Mouse (Mus musculus) midbrain, embryonic 12.5 days (tissue): ENCODE measurements around the gene Rrp7a. TPM values are rescaled to one million over a fixed set of nuclear protein-coding genes. Genes with fewer than 3 reads are reported as not detected.

Experiments used
- ATAC-seq: fragments of 200-750 bp; cut with Nextera tagmentation; 2 replicates; pipeline ENCODE4 v1.8.0; 2017; ENCODE audit warnings: low read depth, moderate TSS enrichment, moderate library complexity; ENCODE audit not compliant: low FRiP score
- H3K27ac ChIP-seq: fragments of 300-500 bp; sonication (generic); replicated peaks from 2 replicates; pipeline ENCODE4 v1.5.1; 2016; ENCODE audit warnings: mild to moderate bottlenecking
- H3K27me3 ChIP-seq: fragments of 300-500 bp; sonication (generic); 2 replicates; pipeline ENCODE4 v1.6.1; 2016; ENCODE audit warnings: mild to moderate bottlenecking
- H3K36me3 ChIP-seq: fragments of 300-500 bp; sonication (generic); 2 replicates; pipeline ENCODE4 v1.6.1; 2016
- H3K4me1 ChIP-seq: fragments of 300-500 bp; sonication (generic); 2 replicates; pipeline ENCODE4 v1.6.1; 2016
- H3K4me2 ChIP-seq: fragments of 300-500 bp; sonication (generic); replicated peaks from 2 replicates; pipeline ENCODE4 v1.6.1; 2016; ENCODE audit warnings: mild to moderate bottlenecking, moderate library complexity
- H3K4me3 ChIP-seq: fragments of 300-500 bp; sonication (generic); 2 replicates; pipeline ENCODE4 v1.5.1; 2016; ENCODE audit warnings: mild to moderate bottlenecking
- H3K9ac ChIP-seq: fragments of 300-500 bp; sonication (generic); replicated peaks from 2 replicates; pipeline ENCODE4 v1.6.1; 2016; ENCODE audit warnings: mild to moderate bottlenecking, moderate library complexity
- H3K9me3 ChIP-seq: fragments of 300-500 bp; sonication (generic); 2 replicates; pipeline ENCODE4 v1.6.1; 2016; ENCODE audit warnings: mild to moderate bottlenecking
- WGBS: fragments of 180-500 bp; shearing (Covaris S2); methylation state at CpG from one replicate; pipeline ENCODE4 v1.1.7; 2016; 5-methylcytosine and 5-hydroxymethylcytosine counted together
- polyA plus RNA-seq: library from polyadenylated mRNA; unstranded; fragments of >200 nt; fragmentation: Nextera tagmentation; extraction: Ambion mirVana; gene quantifications from 2 replicates; pipeline ENCODE4 v1.2.1, GENCODE M21; 2016

Rrp7a gene
- polyA plus RNA-seq, 1 experiment from 2014 or later: 73.9 TPM

GRCm38 (mm10) chr15:83099533-83100331, 22.9 kb downstream of the Rrp7a start:
- Histone ChIP-seq H3K27ac (no peak overlapping the region), H3K4me1 (peaks cover 18% of the 10 kb centered on the region), H3K9me3 (no peaks in the 10 kb centered on the region), H3K4me3 (peak overlapping the region; percentile 43), H3K27me3 (peaks cover 32% of the 10 kb centered on the region), H3K36me3 (no peaks in the 10 kb centered on the region), H3K4me2 (peak overlapping the region; percentile 74), H3K9ac (peak overlapping the region; percentile 65)
- ATAC-seq: peak; percentile 89
- WGBS: under 1% methylated on average over 31 of the region's 31 CpGs

- no peak overlapping the region for H3K9ac ChIP-seq
- H3K4me3 ChIP-seq: no peak overlapping the region
- no peaks in the 10 kb centered on the region for H3K9me3 ChIP-seq
- no peaks in the 10 kb centered on the region for H3K36me3 ChIP-seq
- 53% methylated on average over 2 of the region's 2 CpGs for WGBS
- H3K27me3 ChIP-seq: peaks cover 22% of the 10 kb centered on the region
- no peak overlapping the region for H3K27ac ChIP-seq
- no peak overlapping the region for H3K4me2 ChIP-seq
- ATAC-seq: no peak
- peaks cover 18% of the 10 kb centered on the region for H3K4me1 ChIP-seq
Observed at GRCm38 (mm10) chr15:83095950-83096349, 26.7 kb downstream of the Rrp7a start.

- H3K4me2 ChIP-seq: no peak overlapping the region
- H3K4me1 ChIP-seq: peaks cover 10% of the 10 kb centered on the region
- no peak overlapping the region for H3K27ac ChIP-seq
- 81% methylated on average over 2 of the region's 2 CpGs for WGBS
- peaks cover 32% of the 10 kb centered on the region for H3K27me3 ChIP-seq
- no peak overlapping the region for H3K4me3 ChIP-seq
- no peaks in the 10 kb centered on the region for H3K36me3 ChIP-seq
- no peak overlapping the region for H3K9ac ChIP-seq
- no peak for ATAC-seq
- no peaks in the 10 kb centered on the region for H3K9me3 ChIP-seq
Observed at GRCm38 (mm10) chr15:83093687-83094086, 28.9 kb downstream of the Rrp7a start.

- 42% methylated on average over 3 of the region's 3 CpGs for WGBS
- no peak overlapping the region for H3K4me3 ChIP-seq
- H3K4me2 ChIP-seq: no peak overlapping the region
- peaks cover 19% of the 10 kb centered on the region for H3K4me1 ChIP-seq
- H3K9me3 ChIP-seq: no peaks in the 10 kb centered on the region
- ATAC-seq: no peak
- H3K36me3 ChIP-seq: no peaks in the 10 kb centered on the region
- no peak overlapping the region for H3K9ac ChIP-seq
- H3K27ac ChIP-seq: no peak overlapping the region
- H3K27me3 ChIP-seq: peaks cover 31% of the 10 kb centered on the region
Observed at GRCm38 (mm10) chr15:83090874-83091273, 31.7 kb downstream of the Rrp7a start.

- no peaks in the 10 kb centered on the region for H3K9me3 ChIP-seq
- no peak within 1 kb of the TSS for H3K27ac ChIP-seq
- peak within 1 kb of the TSS; percentile 33 for H3K4me2 ChIP-seq
- ATAC-seq: no peak
- 0 out of 2 replicates have a peak within 1 kb of the TSS, but pooled peaks have one; percentile 11 for H3K9ac ChIP-seq
- H3K36me3 ChIP-seq: no peaks in the 10 kb centered on the region
- peak within 1 kb of the TSS; percentile 15; the same call in 1 of the 2 replicates for H3K4me3 ChIP-seq
- H3K4me1 ChIP-seq: peaks cover 23% of the 10 kb centered on the region
- 13% methylated on average over 7 of the region's 7 CpGs for WGBS
- peaks cover 34% of the 10 kb centered on the region for H3K27me3 ChIP-seq
Observed at GRCm38 (mm10) chr15:83089429-83089605, 33.3 kb downstream of the Rrp7a start, which contains the start of gene Serhl. Serhl (plus strand) TSS chr15:83089506.

GRCm38 (mm10) chr15:83088495-83089428, 33.8 kb downstream of the Rrp7a start:
- 0 out of 2 replicates have a peak overlapping the region, but pooled peaks have one; percentile 11 for H3K9ac ChIP-seq

GRCm38 (mm10) chr15:83086636-83087328, 35.8 kb downstream of the Rrp7a start:
- Histone ChIP-seq H3K27ac (no peak overlapping the region), H3K36me3 (no peaks in the 10 kb centered on the region), H3K27me3 (peaks cover 34% of the 10 kb centered on the region), H3K9ac (no peak overlapping the region), H3K9me3 (no peaks in the 10 kb centered on the region), H3K4me3 (no peak overlapping the region), H3K4me2 (no peak overlapping the region), H3K4me1 (peaks cover 35% of the 10 kb centered on the region)
- ATAC-seq: no peak
- 83% methylated on average over 13 of the region's 13 CpGs for WGBS

More at GRCm38 (mm10) chr15:83088495-83089428, 33.8 kb downstream of the Rrp7a start:
- Histone ChIP-seq H3K27ac (no peak overlapping the region), H3K4me1 (peaks cover 28% of the 10 kb centered on the region), H3K9me3 (no peaks in the 10 kb centered on the region), H3K4me3 (peak overlapping the region; percentile 15; the same call in 1 of the 2 replicates), H3K27me3 (peaks cover 34% of the 10 kb centered on the region), H3K4me2 (peak overlapping the region; percentile 33), H3K36me3 (no peaks in the 10 kb centered on the region)
- no peak for ATAC-seq
- 5% methylated on average over 27 of the region's 27 CpGs for WGBS

- ATAC-seq: no peak
- 30% methylated on average over 7 of the region's 7 CpGs for WGBS
Observed at GRCm38 (mm10) chr15:83085901-83086300, 36.7 kb downstream of the Rrp7a start.

GRCm38 (mm10) chr15:83084022-83084640, 38.5 kb downstream of the Rrp7a start:
- H3K4me3 ChIP-seq: no peak overlapping the region
- 67% methylated on average over 13 of the region's 13 CpGs for WGBS
- ATAC-seq: peak; percentile 66

More at GRCm38 (mm10) chr15:83085901-83086300, 36.7 kb downstream of the Rrp7a start:
- Histone ChIP-seq H3K36me3 (no peaks in the 10 kb centered on the region), H3K27me3 (peaks cover 34% of the 10 kb centered on the region), H3K9me3 (no peaks in the 10 kb centered on the region), H3K4me1 (peaks cover 35% of the 10 kb centered on the region), H3K27ac (no peak overlapping the region), H3K4me2 (no peak overlapping the region), H3K9ac (no peak overlapping the region), H3K4me3 (no peak overlapping the region)

GRCm38 (mm10) chr15:83083530-83083929, 39.1 kb downstream of the Rrp7a start:
- Histone ChIP-seq H3K9ac (0 out of 2 replicates have a peak overlapping the region, but pooled peaks have one; percentile 15), H3K9me3 (no peaks in the 10 kb centered on the region), H3K27ac (peak overlapping the region; percentile 58; the same call in 1 of the 2 replicates), H3K27me3 (peaks cover 12% of the 10 kb centered on the region), H3K4me1 (peaks cover 23% of the 10 kb centered on the region), H3K4me2 (peak overlapping the region; percentile 14; the same call in 1 of the 2 replicates), H3K4me3 (no peak overlapping the region), H3K36me3 (no peaks in the 10 kb centered on the region)
- ATAC-seq: peak; percentile 38; the same call in 1 of the 2 replicates
- WGBS: 57% methylated on average over 5 of the region's 5 CpGs

More at GRCm38 (mm10) chr15:83084022-83084640, 38.5 kb downstream of the Rrp7a start:
- Histone ChIP-seq H3K9ac (0 out of 2 replicates have a peak overlapping the region, but pooled peaks have one; percentile 15), H3K36me3 (no peaks in the 10 kb centered on the region), H3K4me1 (peaks cover 29% of the 10 kb centered on the region), H3K4me2 (peak overlapping the region; percentile 14; the same call in 1 of the 2 replicates), H3K27me3 (peaks cover 18% of the 10 kb centered on the region), H3K9me3 (no peaks in the 10 kb centered on the region), H3K27ac (peak overlapping the region; percentile 58)
